ENCODE assay signal across 7 mouse cellular contexts in genomic region chr12:73964291-73965281, GRCm38 (mm10). TPM values are rescaled to one million over a fixed set of nuclear protein-coding genes. Genes with fewer than 3 reads are reported as not detected.
DNase-seq lines count a peak whose midpoint lies in the region; ATAC-seq lines count a peak whose summit lies in the region.

Snapc1 (plus strand) TSS chr12:73964481.

- ATAC-seq in intestine, embryonic 15.5 days = peak; percentile 100

- no peaks in the 10 kb centered on the region for H3K9me3 ChIP-seq in intestine, embryonic 15.5 days
- H3K9me3 ChIP-seq in midbrain, embryonic 10.5 days (replicated peaks) = no peaks in the 10 kb centered on the region

- peak within 1 kb of the TSS; percentile 78 for H3K9ac ChIP-seq in intestine, embryonic 15.5 days

- intact Hi-C loops in gastrocnemius, postnatal 36 days (cut with DNase I) = loop anchor here (5.0 to 10.0 kb wide), 2 partner anchors 57 to 1200 kb away; no protein-coding TSS in a partner anchor
- intact Hi-C loops in left cerebral cortex, postnatal 25 days (cut with DNase I) = loop anchor here (5.0 kb wide), 1 partner anchor 257 kb away; no protein-coding TSS in a partner anchor

- peaks cover 13% of the 10 kb centered on the region for H3K36me3 ChIP-seq in intestine, embryonic 15.5 days
- peaks cover 26% of the 10 kb centered on the region for H3K36me3 ChIP-seq in midbrain, embryonic 10.5 days

- no peaks in the 10 kb centered on the region for H3K27me3 ChIP-seq in intestine, embryonic 15.5 days (replicated peaks)
- no peaks in the 10 kb centered on the region for H3K27me3 ChIP-seq in midbrain, embryonic 10.5 days (ENCODE audit: low read depth, poor library complexity, severe bottlenecking)

- H3K27ac ChIP-seq in intestine, embryonic 15.5 days = peak within 1 kb of the TSS; percentile 68
- H3K27ac ChIP-seq in midbrain, embryonic 10.5 days (replicated peaks) = peak within 1 kb of the TSS; percentile 89

- WGBS in intestine, embryonic 15.5 days = under 1% methylated on average over 60 of the region's 60 CpGs
- WGBS in midbrain, embryonic 10.5 days = 2% methylated on average over 60 of the region's 60 CpGs

- H3K4me3 ChIP-seq in intestine, embryonic 15.5 days (replicated peaks) = peak within 1 kb of the TSS; percentile 86
- H3K4me3 ChIP-seq in midbrain, embryonic 10.5 days = peak within 1 kb of the TSS; percentile 74

- H3K4me2 ChIP-seq in intestine, embryonic 15.5 days (replicated peaks) = peak within 1 kb of the TSS; percentile 76

- H3K4me1 ChIP-seq in intestine, embryonic 15.5 days (replicated peaks) = peaks cover 5% of the 10 kb centered on the region; the same call in 1 of the 2 replicates
- peaks cover 13% of the 10 kb centered on the region for H3K4me1 ChIP-seq in midbrain, embryonic 10.5 days

- peak; percentile 97 for DNase-seq in adrenal gland, adult 2 months
- DNase-seq in embryo, embryonic 11.5 days (ENCODE audit: low read depth, low spot score) = peak; percentile 96
- peak; percentile 92 to 94 for DNase-seq in gastrocnemius, postnatal 36 days
- peak; percentile 98 to 99 for DNase-seq in left cerebral cortex, postnatal 25 days (ENCODE audit: low spot score in 2 of 2)
- DNase-seq in midbrain, embryonic 10.5 days (ENCODE audit: low spot score) = peak; percentile 96
- DNase-seq in right cerebral cortex, postnatal 4 days = peak; percentile 93

RNA-seq across cellular contexts. Expression of gene Snapc1, which starts in this region (rescaled TPM):
- 10 to 100 TPM; 16.9 to 18.2 TPM for total RNA-seq in adrenal gland, adult 2 months (2021)
- polyA plus RNA-seq in adrenal gland, adult 2 months (2012; rRNA removed) = 12.5 and 15.4 TPM in 2 replicates
- total RNA-seq in gastrocnemius, postnatal 36 days (2021) = 1 to 10 TPM; 3.8 to 5.3 TPM
- 15.5 and 16.8 TPM in 2 replicates for polyA plus RNA-seq in intestine, embryonic 15.5 days (2015; fragmentation: Nextera tagmentation; extraction: Ambion mirVana)
- 10 to 100 TPM; 40.6 to 43.2 TPM for total RNA-seq in left cerebral cortex, postnatal 25 days (2021)
- polyA plus RNA-seq in midbrain, embryonic 10.5 days (2016; fragmentation: Nextera tagmentation; extraction: Ambion mirVana) = 22.5 and 22.8 TPM in 2 replicates

Comparison
In these comparisons a context has a peak if more than half of its experiments do, and no peak if none do; other contexts are left out.
1. Peak in every context shown above with its lines: DNase-seq, ATAC-seq, H3K4me3 ChIP-seq and H3K27ac ChIP-seq.